Comparison of ENCODE assay signal across 28 mouse cellular contexts in genomic region chr14:72200307-72200706, GRCm38 (mm10).
DNase-seq lines count a peak whose midpoint lies in the region; ATAC-seq and TF ChIP-seq lines count a peak whose summit lies in the region.
"Had no signal": no experiment of that assay in that cellular context is flagged by ENCODE, and none has a peak within 500 bp of the region (broad histone marks: within the 10 kb centered on the region; RNA-seq: fewer than 3 reads in every experiment).

No protein-coding gene starts in this region.

- H3K4me2 ChIP-seq in forebrain, embryonic 14.5 days (ENCODE audit: low read length), result no peak overlapping the region
- H3K4me2 ChIP-seq in forebrain, embryonic 15.5 days (replicated peaks), result no peak overlapping the region
- no peak overlapping the region for H3K4me2 ChIP-seq in lung, embryonic 15.5 days
- H3K4me2 ChIP-seq: embryonic facial prominence, embryonic 15.5 days; forebrain, embryonic 12.5 days; intestine, embryonic 15.5 days; limb, embryonic 12.5 days; liver, embryonic 11.5 days; midbrain, embryonic 11.5 days; neural tube, embryonic 12.5 days had no signal

- no peak overlapping the region for H3K4me3 ChIP-seq in forebrain, embryonic 14.5 days (ENCODE audit: low read depth, low read length)
- no peak overlapping the region for H3K4me3 ChIP-seq in forebrain, embryonic 15.5 days
- no peak overlapping the region for H3K4me3 ChIP-seq in lung, embryonic 15.5 days
- H3K4me3 ChIP-seq in lung, adult 2 months (replicated peaks; ENCODE audit: extremely low read depth, low read depth, low read length), result no peak overlapping the region
- H3K4me3 ChIP-seq: embryonic facial prominence, embryonic 10.5 days; embryonic facial prominence, embryonic 15.5 days; forebrain, embryonic 12.5 days; hindbrain, embryonic 10.5 days; intestine, embryonic 15.5 days; limb, embryonic 12.5 days; myocyte; neural tube, embryonic 12.5 days had no signal

- no peaks in the 10 kb centered on the region for H3K9me3 ChIP-seq in forebrain, embryonic 14.5 days (replicated peaks; ENCODE audit: control insufficient read depth, low read length)
- H3K9me3 ChIP-seq in forebrain, embryonic 15.5 days, result no peaks in the 10 kb centered on the region
- H3K9me3 ChIP-seq in lung, embryonic 15.5 days, result no peaks in the 10 kb centered on the region
- H3K9me3 ChIP-seq: embryonic facial prominence, embryonic 10.5 days; embryonic facial prominence, embryonic 15.5 days; forebrain, embryonic 12.5 days; hindbrain, embryonic 10.5 days; intestine, embryonic 15.5 days; limb, embryonic 12.5 days; neural tube, embryonic 12.5 days had no signal

- peak; percentile 19 for DNase-seq in forebrain, embryonic 14.5 days (ENCODE audit: low spot score)
- DNase-seq in kidney, postnatal 10 days, result peak; percentile 65
- DNase-seq in kidney, postnatal 25 days, result no peak
- DNase-seq in lung, adult 2 months, result no peak
- DNase-seq in brain, adult 2 months (ENCODE audit: low read depth, low spot score), result peak; percentile 24
- DNase-seq: adrenal gland, adult 2 months; adrenal gland, postnatal 36 days; cerebellum, adult 8-10 months; cerebellum, postnatal 25 days; gastrocnemius, postnatal 14 days; heart, postnatal 14 days; right cerebral cortex, adult 18-20 months; spleen, adult 18-20 months; thymus, postnatal 14 days had no signal

- no peak overlapping the region for H3K27ac ChIP-seq in forebrain, embryonic 14.5 days (ENCODE audit: low read depth, low read length)
- H3K27ac ChIP-seq in forebrain, embryonic 15.5 days (replicated peaks), result no peak overlapping the region
- no peak overlapping the region for H3K27ac ChIP-seq in lung, embryonic 15.5 days
- H3K27ac ChIP-seq: embryonic facial prominence, embryonic 10.5 days; embryonic facial prominence, embryonic 15.5 days; forebrain, embryonic 12.5 days; hindbrain, embryonic 10.5 days; hindbrain, postnatal 0 days; intestine, embryonic 15.5 days; limb, embryonic 12.5 days; neural tube, embryonic 12.5 days had no signal

- ATAC-seq in forebrain, embryonic 14.5 days, result no peak
- no peak for ATAC-seq in forebrain, embryonic 15.5 days (replicated peaks)
- peak; percentile 36; the same call in 1 of the 2 replicates for ATAC-seq in lung, embryonic 15.5 days (ENCODE audit: borderline replicate concordance, extremely low read depth, low FRiP score, low TSS enrichment)
- ATAC-seq: activated CD4-positive, CD25-positive, alpha-beta regulatory T cell, adult 4 months; hindbrain, postnatal 0 days; intestine, embryonic 15.5 days had no signal

- H3K36me3 ChIP-seq in forebrain, embryonic 14.5 days (ENCODE audit: control insufficient read depth, insufficient read depth, low read length), result no peaks in the 10 kb centered on the region
- no peaks in the 10 kb centered on the region for H3K36me3 ChIP-seq in forebrain, embryonic 15.5 days
- H3K36me3 ChIP-seq in lung, embryonic 15.5 days, result no peaks in the 10 kb centered on the region
- H3K36me3 ChIP-seq: embryonic facial prominence, embryonic 10.5 days; embryonic facial prominence, embryonic 15.5 days; forebrain, embryonic 12.5 days; hindbrain, embryonic 10.5 days; intestine, embryonic 15.5 days; limb, embryonic 12.5 days; neural tube, embryonic 12.5 days had no signal

- WGBS in forebrain, embryonic 14.5 days, result 74% methylated on average over 3 of the region's 3 CpGs
- WGBS in forebrain, embryonic 15.5 days, result 64% methylated on average over 3 of the region's 3 CpGs
- WGBS in lung, embryonic 15.5 days, result 44% methylated on average over 3 of the region's 3 CpGs
- 55% methylated on average over 3 of the region's 3 CpGs for WGBS in lung, adult 2 months

- TF ChIP-seq CTCF in lung, adult 2 months (IDR thresholded peaks at IDR 0.05; ENCODE audit: insufficient read depth, low read length), result no peak

- no peaks in the 10 kb centered on the region for H3K27me3 ChIP-seq in forebrain, embryonic 14.5 days (replicated peaks; ENCODE audit: control insufficient read depth, insufficient read depth, low read length)
- no peaks in the 10 kb centered on the region for H3K27me3 ChIP-seq in forebrain, embryonic 15.5 days
- H3K27me3 ChIP-seq in lung, embryonic 15.5 days, result 0 out of 2 replicates have a peak, but pooled peaks cover 4% of the 10 kb centered on the region
- H3K27me3 ChIP-seq: embryonic facial prominence, embryonic 15.5 days; forebrain, embryonic 12.5 days; intestine, embryonic 15.5 days; limb, embryonic 12.5 days; neural tube, embryonic 12.5 days had no signal

- no peaks in the 10 kb centered on the region for H3K4me1 ChIP-seq in forebrain, embryonic 14.5 days (ENCODE audit: control insufficient read depth, insufficient read depth, low read length)
- H3K4me1 ChIP-seq in forebrain, embryonic 15.5 days, result no peaks in the 10 kb centered on the region
- peaks cover 6% of the 10 kb centered on the region; the same call in 1 of the 2 replicates for H3K4me1 ChIP-seq in lung, embryonic 15.5 days
- no peaks in the 10 kb centered on the region; the same call in 1 of the 2 replicates for H3K4me1 ChIP-seq in lung, adult 2 months (ENCODE audit: control insufficient read depth, insufficient read depth, low read length)
- H3K4me1 ChIP-seq: embryonic facial prominence, embryonic 10.5 days; embryonic facial prominence, embryonic 15.5 days; forebrain, embryonic 12.5 days; intestine, embryonic 15.5 days; limb, embryonic 12.5 days; neural tube, embryonic 12.5 days had no signal

- no peak for TF ChIP-seq POLR2A in lung, adult 2 months (IDR thresholded peaks at IDR 0.05; ENCODE audit: borderline replicate concordance, extremely low read depth, low read depth, low read length)

- no peak overlapping the region for H3K9ac ChIP-seq in forebrain, embryonic 14.5 days (ENCODE audit: low read length)
- no peak overlapping the region for H3K9ac ChIP-seq in forebrain, embryonic 15.5 days (replicated peaks)
- H3K9ac ChIP-seq in lung, embryonic 15.5 days, result no peak overlapping the region
- H3K9ac ChIP-seq: embryonic facial prominence, embryonic 15.5 days; forebrain, embryonic 12.5 days; intestine, embryonic 15.5 days; limb, embryonic 12.5 days; neural tube, embryonic 12.5 days had no signal

Comparison
In these comparisons a context has a peak if more than half of its experiments do, and no peak if none do; other contexts are left out.
1. DNase-seq: peak in forebrain, embryonic 14.5 days (single experiment), kidney, postnatal 10 days (single experiment) and brain, adult 2 months (single experiment); none in kidney, postnatal 25 days (0 of 2) and lung, adult 2 months (single experiment).